Mouse (Mus musculus): ENCODE data around the gene Nip7.

DNA sequence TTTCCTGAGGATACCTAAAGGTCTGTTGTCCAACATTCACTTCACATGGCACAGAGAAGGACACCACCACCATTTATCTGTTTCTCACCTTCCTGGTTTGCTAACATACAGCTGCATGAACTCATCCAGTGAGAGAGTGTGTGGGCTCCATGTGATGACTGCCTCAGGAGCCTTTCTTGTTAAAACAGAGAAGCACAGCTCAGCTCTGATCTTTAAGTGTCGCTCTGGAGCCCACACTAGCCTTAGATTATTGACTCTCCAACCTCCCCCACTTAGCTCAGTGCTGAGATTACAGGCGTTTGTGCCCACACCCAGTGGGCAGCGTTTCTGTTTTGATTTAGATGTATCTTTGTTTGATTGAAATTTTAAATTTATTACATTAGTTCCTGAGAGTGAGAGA, 48.9 kb upstream of the Nip7 start:
- no peak for TF ChIP-seq CTCF (IDR thresholded peaks at IDR 0.05; ENCODE audit: control insufficient read depth, insufficient read depth, insufficient replicate concordance, low read depth, low read length)
- no peak for TF ChIP-seq POLR2A (IDR thresholded peaks at IDR 0.05; ENCODE audit: control insufficient read depth, low read depth, low read length)
